Mouse (Mus musculus) erythroblast, adult 5-6 weeks (primary cell): ENCODE data around the gene Nrf1. TPM values are rescaled to one million over a fixed set of nuclear protein-coding genes. Genes with fewer than 3 reads are reported as not detected.

Experiments used
- ATAC-seq: replicated peaks from 2 replicates; pipeline ENCODE4 v1.8.0; 2016; ENCODE audit warnings: moderate number of reproducible peaks, mild to moderate bottlenecking, moderate TSS enrichment, inconsistent platforms; ENCODE audit not compliant: poor library complexity, low FRiP score, severe bottlenecking
- total RNA-seq, 2 experiments: library from RNA; stranded (forward) in 1 of 2; stranded (reverse) in 1 of 2; fragments of 150-400 nt in 1 of 2; fragments of 200-764, 138-1000 nt in 1 of 2; gene quantifications; 2 replicates each; pipeline versions ENCODE4 v1.2.3 to v1.2.4; 2015 to 2017; ENCODE audit warnings: low replicate concordance in 2 of 2

The Nrf1 gene
- total RNA-seq (2015; ENCODE audit: low replicate concordance): 23.4 and 29.4 TPM in 2 replicates
- total RNA-seq (2017; ENCODE audit: low replicate concordance): 52.6 and 58.6 TPM in 2 replicates

DNA sequence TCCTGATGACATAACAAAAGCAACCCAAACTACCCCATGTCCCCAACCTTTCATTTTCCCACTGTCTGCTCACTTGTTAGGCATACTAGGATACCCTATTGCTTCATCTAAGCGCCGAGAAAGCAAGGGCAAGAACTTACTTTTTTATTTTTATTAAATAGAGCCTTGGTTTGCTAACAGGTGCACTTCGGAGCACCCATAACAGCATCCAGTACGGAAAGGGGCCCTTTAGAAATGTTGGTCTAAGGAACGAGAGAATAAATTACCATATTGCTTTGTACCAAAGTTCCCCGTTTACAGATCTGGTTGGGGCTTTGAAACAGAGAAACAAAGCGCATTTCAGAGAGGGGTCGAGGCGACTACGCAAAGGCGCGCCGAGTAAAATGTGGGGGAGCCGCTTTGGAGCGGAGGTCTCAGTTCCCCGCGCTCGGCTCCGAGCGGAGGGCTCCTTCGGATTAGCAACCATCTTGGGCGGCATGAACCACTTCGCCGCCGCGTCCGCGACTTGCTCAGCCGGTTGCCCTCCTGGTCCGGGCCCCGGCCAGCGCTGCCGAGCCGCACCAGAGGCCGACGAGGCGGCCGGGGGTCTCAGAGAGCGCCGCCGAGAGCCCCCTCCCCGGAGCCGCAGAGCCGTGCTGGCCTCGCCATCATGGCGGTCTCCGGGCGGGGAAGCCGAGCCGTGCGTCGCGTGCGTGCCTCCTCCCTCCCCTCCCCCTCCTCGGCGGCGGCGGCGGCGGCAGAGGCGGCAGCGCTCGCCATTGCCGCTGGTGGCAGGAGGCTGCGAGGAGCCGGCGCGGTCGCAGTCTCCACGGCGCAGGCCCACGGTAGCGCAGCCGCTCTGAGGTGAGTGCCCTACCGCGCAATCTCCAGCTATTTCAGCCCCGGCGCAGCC, at the start of gene Nrf1:
Nrf1 (plus strand) TSS at position 718 of the 892 bp plus-strand sequence.
- peak; percentile 91 for ATAC-seq

DNA sequence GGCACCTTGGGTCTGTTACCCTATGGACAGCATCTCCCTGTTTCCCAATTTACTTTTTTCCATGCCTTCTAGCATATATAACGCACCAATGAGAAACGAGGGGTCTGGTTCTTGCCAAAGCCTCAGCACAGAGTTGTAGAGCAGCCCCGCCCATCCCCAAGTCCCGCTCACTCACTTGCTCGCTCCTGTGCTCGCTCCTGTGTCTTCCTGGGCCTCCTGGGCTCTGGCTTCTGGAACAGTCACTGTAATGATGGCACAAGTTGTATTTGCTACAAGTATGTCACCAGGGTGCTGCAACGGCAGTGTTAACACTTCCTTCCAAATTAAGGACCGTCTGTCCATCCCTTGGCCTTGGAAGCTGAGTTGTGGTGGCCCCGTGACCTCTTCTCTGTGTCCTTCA, 49.6 kb upstream of the Nrf1 start:
- no peak for ATAC-seq

DNA sequence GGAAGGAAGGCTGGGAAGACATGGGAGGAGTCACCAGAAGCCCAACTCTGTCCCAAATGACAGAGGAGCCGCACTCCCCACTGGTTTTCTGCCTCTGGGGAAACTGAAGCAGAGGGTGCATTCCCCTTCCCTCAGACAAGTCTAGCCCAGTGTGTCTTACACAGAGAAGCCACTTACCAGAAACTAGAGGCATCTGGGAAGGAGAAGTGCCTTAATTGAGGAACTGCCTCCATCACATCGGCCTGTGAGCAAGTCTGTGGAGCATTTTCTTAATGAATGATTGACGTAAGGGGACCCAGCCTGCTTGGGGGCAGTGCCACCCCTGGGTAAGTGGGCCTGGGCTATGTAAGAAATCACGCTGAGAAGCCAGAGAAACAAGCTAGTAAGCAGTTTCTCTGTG, 49.0 kb upstream of the Nrf1 start:
- ATAC-seq: no peak

DNA sequence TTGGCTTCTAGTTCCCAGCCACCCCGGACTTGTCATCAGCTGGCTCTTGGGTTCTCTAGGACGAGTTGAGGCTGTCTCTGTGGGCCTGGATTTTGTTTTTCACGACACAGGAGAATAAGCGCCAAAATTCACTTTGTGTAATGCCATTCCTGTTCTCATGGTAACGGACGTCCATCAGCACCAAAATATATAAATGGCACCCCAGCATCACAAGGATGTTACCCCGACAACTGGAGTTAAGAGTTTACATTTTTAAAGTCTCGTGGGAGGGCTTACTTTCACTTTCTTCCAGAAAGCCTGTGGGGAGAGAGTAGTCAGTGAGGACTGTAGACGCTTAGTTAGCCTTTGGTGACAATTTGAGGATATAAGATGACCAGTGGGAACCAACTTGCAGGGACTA, 45.2 kb upstream of the Nrf1 start:
- no peak for ATAC-seq

DNA sequence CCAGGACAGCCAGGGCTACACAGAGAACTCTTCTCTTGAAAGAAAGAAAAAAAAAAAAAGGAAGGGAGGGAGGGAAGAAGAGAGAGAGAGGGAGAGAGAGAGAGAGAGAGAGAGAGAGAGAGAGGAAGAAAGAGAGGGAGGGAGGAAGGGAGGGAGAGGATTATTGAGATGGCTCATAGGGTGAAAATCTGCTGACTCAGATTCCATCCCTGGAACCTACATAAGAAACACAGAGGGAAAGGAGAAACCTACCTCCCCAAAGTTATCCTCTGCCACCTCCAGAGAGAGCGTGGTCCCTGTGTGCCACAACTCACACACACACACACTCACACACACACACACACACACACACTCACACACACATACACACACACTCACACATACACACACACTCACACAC, 41.9 kb upstream of the Nrf1 start:
- ATAC-seq: no peak

DNA sequence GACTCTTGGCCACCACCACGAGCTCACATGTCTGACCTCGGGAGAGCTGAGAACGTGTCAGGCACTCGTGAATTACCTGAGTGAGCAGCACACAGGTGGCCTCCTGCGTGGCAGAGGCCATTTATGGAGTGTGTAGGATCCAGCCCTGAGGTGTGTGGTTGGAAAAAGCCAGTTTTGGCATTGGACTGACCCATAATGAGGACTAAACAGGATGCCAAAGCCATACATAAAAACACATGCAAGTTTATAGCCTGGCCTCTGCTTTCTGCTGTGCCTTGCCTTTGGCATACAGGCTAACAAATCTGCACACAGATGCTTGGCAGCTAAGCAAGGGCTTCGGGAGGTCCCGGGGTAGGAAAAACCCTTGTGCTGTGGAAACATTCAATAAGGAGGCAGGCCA, 38.6 kb upstream of the Nrf1 start:
- no peak for ATAC-seq

DNA sequence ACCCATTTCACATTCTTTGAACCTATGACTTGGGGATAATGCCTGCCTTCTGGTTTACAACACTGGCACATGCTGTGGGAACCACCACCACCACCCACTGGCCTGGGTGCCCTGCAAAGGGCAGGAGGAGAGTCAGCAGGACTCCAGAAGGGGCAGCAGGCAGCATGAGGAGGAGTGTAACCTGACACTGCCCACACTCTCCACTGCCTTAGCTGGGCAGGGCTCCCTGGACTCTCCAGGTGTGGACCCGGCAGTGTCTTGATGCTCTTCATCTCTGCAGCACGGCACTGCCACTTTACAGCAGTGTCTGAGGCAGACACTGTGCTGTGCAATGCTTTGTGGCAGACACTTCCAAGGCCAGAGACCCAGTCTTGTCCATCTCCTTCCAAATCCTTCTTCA, 34.3 kb upstream of the Nrf1 start:
- 0 out of 2 replicates have a peak, but pooled peaks have one; percentile 38 for ATAC-seq

DNA sequence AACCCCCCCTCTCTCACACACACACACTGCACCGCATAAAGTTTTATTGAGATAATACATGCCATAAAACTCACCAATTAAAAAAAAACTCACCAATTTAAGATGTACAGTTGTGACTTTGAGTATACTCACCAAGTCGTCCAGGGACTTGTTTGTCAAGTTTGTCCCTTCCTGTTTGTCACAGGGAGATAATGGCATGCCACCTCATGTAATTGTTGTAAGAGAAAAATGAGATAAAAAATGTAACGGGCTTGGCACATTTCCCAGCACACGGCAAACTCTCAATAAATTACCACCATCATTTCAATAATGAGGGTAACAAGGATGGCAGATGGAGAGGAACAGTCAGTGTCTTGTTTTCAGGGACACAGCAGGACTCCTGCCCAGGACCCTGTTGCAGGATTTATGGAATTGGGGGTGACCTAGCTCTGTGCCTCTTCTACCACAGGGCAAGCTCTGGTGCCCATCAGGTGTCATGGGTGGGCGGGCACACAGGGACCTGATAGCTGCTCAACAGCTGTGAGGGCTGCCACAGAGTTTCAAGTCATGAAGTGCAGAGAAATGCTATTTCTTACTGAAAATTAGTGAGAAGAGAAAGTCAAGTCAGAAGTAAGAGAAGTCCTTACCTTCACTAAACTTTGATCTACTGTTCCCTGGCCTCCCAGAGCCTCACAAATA, 33.5 kb upstream of the Nrf1 start:
- no peak for ATAC-seq

DNA sequence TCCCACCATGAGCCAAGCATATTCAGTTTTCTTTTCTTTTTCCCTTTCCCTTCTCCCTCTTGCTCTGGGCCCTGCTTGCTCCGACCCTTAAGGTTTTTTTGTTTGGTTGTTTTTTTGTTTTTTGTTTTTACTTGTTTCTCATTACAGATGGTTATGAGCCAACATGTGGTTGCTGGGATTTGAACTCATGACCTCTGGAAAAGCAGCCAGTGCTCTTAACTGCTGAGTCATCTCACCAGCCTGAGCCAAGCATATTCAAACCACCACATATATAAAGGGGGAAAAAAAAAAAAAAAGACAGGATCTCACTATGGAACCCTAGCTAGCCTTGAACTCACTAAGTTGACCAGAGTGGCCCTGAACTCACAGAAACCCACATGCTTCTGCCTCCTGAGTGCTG, 26.5 kb upstream of the Nrf1 start:
- ATAC-seq: no peak

DNA sequence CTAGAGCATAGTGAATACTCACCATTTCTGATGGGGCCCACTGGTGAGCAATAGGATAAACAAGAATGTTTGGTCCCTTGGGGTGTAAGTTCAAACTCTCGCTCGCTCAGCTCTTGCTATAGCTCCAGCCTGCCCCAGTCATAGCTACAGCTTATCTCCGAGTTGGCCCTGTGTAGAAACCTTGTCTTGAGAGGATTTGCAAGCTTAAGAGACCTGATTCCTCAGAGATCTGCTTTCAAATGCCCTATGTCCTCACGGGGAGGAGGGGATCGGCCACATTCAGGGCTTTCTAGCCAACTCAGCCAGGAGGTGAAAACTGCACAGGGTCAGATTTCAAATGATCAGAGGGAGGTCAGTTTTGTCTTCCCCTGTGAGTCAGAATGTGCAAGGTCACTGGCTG, 26.1 kb upstream of the Nrf1 start:
- no peak for ATAC-seq

DNA sequence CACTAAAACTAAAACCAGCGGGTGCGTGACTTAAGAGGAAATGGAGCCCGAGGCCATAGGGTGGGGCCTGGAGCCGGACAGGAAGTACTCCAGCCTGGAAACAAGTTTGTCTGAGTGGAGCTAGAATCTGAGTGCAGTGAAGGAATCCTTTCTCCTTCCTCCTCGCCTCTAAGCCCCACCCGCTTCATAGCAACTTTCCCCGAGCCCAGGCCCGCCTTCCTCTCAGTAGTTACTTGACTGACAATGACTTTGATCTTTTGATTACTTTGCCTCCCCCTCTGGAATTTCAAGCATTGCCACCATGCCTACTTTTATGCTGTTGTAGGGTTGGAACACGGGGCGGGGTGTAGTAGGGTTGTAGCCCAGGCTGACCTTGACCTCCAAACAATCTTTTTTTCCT, 21.0 kb upstream of the Nrf1 start:
- no peak; the same call in 1 of the 2 replicates for ATAC-seq

DNA sequence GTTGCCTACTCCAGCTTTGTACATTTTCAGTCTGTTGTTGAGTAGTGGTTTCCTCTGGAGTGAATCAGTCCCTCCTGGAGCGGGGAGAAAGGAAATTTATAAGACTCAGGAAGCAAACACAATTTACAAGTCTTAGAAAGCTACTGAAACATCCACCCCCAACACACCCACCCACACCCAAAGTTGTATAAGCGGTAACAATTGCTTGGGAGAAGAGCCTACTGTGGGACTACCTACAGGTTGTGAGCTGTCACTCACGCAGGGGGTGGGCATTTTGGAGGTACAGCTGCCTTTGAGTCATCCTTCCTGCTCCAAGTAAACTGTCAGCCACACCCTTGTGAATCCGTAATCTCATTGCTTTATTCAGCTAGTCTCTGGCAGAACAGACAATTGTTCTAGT, 19.4 kb upstream of the Nrf1 start:
- ATAC-seq: no peak

DNA sequence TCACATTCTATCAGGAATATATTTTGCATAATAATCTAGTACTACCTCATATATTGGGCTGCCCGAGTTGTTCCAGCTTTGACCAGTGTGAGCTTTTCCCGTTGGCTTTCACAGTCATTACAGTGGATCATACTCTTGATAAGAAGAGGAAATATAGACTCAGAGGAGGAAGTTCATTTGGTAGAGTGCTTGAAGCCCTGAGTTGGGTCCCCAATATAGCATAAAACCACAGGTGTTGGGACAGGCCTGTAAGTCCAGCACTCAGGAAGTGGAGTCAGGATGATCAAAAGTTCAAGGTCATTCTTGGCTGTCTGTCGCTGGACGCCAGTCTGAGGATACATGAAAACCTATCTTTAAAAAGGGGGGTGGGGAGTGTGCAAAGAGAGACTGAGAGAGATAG, 12.7 kb upstream of the Nrf1 start:
- ATAC-seq: no peak

DNA sequence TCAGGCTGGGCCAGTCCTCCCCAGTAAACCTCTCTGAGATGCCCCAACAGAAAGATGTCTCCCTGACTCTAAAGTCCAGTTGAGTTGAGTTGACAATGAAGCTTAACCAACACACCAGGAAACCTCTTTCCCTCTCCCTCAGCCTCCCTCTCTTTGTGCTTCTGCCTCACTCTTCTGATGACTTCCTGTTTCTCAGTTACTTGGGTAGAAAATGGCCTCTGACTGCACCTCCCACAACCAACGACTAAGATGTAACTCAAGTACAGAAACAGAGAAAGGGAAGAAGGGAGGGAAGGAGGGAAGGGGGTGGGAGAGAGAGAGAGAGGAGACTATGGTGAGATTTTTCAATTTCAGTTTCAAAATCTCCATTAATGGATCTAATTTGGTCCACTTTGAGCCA, 6.3 kb upstream of the Nrf1 start:
- ATAC-seq: no peak

DNA sequence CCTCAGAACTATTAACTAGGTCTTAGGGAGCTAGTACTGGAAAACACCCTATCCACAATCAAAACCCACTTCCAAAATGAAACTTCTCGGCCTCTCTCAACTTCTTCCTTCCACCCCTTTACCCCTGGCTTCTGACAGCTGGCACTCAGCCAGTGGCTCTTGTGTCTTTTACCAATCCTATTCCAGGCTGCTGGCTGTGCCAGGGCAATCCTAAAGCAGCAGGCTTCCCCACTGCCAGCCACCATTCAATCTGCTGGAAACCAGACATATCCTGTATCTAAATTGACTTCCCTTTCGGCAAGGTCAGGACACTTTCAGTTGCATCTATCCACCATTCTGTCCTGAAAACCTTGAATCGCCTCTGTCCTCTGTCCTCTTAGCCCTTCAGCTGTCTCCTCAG, 5.3 kb upstream of the Nrf1 start:
- no peak for ATAC-seq

DNA sequence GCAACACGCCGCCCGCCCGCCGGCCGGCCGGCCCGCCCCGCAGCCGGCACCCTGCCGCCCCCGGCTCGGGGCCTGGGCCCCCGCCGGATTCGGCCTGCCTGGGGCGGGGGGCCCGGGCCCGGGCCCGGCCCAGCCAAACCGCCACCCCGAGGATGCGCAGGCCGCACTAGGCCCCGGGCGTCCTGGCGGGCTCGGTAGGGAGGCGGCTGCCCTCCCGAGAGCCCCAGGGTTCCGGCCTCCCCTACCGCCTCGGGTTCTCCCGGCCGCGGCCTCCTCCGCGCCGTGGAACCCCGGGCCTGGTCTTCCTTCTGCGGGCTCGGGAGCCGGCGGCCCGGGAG, 344 bp downstream of the Nrf1 start:
- ATAC-seq: peak; percentile 19; the same call in 1 of the 2 replicates

DNA sequence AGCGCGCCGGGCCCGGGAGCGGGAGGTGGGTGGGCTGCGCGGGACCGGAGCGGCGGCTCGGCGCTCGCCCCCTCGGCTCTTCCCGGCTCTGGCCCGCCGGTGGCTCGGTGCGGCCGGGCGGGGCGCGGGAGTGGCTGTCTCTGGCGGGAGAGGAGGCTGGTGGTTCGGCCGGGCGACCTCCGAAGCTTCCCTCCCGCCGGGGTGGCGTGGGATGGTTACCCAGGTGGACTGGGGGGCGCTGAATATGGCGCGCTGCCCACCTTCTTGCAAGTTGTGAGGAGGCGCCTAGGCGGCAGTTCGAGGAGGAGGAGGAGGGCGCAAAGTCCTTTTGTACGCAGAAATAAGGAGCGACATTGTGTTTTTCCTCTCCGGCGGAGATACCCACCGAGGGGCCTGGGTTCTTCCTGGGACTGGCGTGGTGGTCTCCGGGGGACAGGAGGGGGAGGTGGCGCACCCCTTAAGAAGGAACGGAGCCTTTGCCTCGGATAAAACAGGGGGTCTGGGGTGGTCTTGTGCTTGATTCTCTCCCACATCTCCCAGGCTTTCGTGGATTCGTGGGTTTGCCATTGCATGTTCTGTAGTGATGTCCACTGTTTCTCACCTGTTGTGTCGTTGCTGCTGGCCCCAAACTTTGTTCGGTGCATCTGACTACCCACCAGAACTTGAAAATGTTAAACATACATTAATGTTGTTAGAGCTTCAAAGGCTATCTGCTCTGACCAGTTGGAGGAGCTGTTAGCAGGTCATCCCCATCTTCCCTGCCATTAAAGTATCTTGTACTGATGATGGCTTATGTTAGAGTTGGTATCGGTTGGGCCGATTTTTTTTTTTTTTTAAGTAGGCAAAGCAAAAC, 939 bp downstream of the Nrf1 start:
- peak; percentile 66 for ATAC-seq

DNA sequence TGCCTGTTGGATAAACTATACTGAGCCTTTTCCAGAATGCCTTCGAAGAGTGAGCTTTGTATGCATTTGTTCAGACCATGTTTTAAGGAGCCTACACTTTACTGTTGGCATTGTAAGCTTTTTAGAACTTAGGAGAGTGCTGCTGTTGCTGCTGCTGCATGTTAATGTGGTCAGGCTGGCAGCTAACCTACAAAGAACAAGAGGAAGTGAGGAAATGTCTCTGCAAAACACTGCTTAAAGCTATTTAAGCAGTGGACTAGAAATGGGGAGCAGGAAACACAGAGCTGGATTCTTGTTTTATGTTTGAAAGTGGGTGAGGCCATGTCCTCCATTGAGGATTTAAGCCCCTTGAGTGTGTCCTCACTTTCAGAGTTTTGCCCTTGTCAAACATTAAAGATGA, 5.3 kb downstream of the Nrf1 start:
- ATAC-seq: no peak

DNA sequence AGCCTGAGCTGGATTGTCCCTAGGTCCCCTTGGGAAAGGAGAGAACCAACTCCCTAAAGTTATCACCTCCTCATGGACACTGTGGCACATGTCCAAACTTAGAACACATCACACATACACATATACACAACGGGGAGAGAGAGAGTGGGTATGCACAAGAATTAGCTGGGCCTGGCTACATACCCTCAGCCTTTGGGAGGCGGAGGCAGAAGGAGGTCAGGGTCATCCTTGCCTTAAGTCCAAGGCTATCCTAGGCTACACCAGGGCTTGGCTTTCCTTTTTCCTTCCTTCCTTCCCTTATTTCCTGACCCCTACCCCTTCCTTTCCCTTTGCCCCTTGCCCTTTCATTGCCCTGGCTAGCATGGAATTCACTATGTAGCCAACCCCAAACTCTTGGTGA, 14.8 kb downstream of the Nrf1 start:
- peak; percentile 63 for ATAC-seq

DNA sequence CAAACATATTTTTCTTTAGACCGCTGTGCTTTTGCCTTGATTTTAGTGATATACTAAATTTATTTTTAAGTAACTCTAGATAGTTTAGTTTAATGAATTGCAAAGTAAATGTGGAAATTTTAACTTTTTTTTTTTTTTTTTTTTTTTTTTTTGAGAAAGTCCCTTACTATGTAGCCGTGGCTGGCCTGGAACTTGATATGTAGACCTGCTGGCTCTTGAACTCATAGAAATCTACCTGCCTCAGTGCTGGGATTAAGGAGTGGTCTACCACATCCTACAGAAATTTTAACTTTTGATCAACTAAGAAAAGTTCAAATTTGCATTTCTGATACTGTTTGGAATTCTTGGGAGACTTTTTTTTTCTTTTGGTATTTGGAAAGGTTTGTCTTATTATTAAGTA, 17.6 kb downstream of the Nrf1 start:
- ATAC-seq: no peak
